Mouse (Mus musculus) thymus, adult 2 months (tissue): ENCODE data around the gene Znhit3.

Experiments used
- CTCF ChIP-seq: fragments of 200-500 bp; IDR thresholded peaks from 2 replicates; pipeline ENCODE4 v1.5.1; 2012; ENCODE audit warnings: mild to moderate bottlenecking, control low read depth, low read length, moderate library complexity, borderline replicate concordance; ENCODE audit not compliant: control insufficient read depth, poor library complexity, insufficient read depth; ENCODE audit errors: extremely low read depth
- POLR2A ChIP-seq: fragments of 200-500 bp; IDR thresholded peaks from 2 replicates; pipeline ENCODE4 v1.6.1; 2012; ENCODE audit warnings: mild to moderate bottlenecking, low read length, control low read depth, moderate library complexity; ENCODE audit not compliant: control insufficient read depth, poor library complexity, insufficient read depth; ENCODE audit errors: extremely low read depth

DNA sequence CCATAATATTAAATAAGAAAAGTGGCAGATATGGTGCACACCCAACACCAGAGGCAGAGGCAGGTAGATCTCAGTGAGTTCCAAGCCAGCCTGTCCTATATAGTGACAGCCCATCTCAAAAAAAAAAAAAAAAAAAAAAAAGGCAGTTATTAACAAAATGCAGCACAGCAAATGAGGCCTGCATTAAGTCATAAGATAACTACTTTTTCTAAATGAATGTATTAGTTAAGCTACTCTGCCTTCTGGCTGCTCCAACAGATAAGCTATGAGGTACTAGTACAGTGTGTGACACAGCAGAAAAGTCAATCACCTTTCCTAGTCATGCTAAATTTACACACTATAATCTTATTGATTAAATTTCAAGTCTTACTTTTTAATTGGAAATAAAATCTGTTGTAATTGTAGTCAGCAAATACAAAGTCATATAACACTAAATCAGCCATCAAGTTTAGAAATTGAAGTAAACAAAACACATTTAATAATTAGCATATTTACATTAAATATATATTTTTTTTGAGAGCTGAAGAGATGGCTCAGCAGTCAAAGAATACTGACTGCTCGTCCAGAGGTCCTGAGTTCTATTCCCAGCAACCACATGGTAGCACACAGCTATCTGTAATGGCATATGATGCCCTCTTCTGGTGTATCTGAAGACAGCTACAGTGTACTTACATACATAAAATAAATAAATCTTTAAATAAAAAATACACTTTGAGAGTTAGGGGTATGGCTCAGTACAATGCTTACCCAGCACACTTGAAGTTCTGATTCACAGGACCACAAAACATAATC is 42.9 kb downstream of the Znhit3 start:
- no peak for TF ChIP-seq CTCF
- TF ChIP-seq POLR2A = no peak
